Mouse (Mus musculus): Measurements from ENCODE around the gene Chd2.

- TF ChIP-seq CTCF (IDR thresholded peaks at IDR 0.05; ENCODE audit: low read depth) = no peak
- TF ChIP-seq EP300 (optimal IDR thresholded peaks at IDR 0.05) = no peak
Observed at GRCm38 (mm10) chr7:73411986-73412385, 129.6 kb downstream of the Chd2 start.

All from stomach, postnatal 0 days (tissue).